Mouse (Mus musculus) C2C12 (cell line): ENCODE measurements at regions not wholly inside any gene's neighbourhood (a gene's known extent, or its start where the extent isn't known, plus 50 kb on each side); places are given as distances from the start of the nearest gene placed in this dataset.

Experiments used
- H3K27me3 ChIP-seq: one replicate; pipeline ENCODE4 v1.6.1; 2011; ENCODE audit not compliant: control insufficient read depth, insufficient read depth, insufficient read length
- H3K36me3 ChIP-seq: one replicate; pipeline ENCODE4 v1.6.1; 2011; ENCODE audit not compliant: control insufficient read depth, insufficient read depth
- H3K4me3 ChIP-seq: one replicate; pipeline ENCODE4 v1.5.1; 2011; ENCODE audit warnings: mild to moderate bottlenecking, control low read depth; ENCODE audit not compliant: poor library complexity, insufficient read depth, severe bottlenecking
- H3K79me2 ChIP-seq: one replicate; pipeline ENCODE4 v1.6.1; 2011; ENCODE audit not compliant: control insufficient read depth, insufficient read depth
- H3K79me3 ChIP-seq: one replicate; pipeline ENCODE4 v1.6.1; 2011; ENCODE audit warnings: low read depth, control low read depth
- H3ac ChIP-seq: one replicate; pipeline ENCODE3; 2011; ENCODE audit warnings: low read depth; ENCODE audit not compliant: control insufficient read depth, insufficient read length
- CEBPB ChIP-seq: IDR thresholded peaks from one replicate; pipeline ENCODE4 v1.6.1; 2011; ENCODE audit warnings: low read depth, mild to moderate bottlenecking, control low read depth, moderate library complexity
- CTCF ChIP-seq: IDR thresholded peaks from one replicate; pipeline ENCODE4 v1.5.1; 2011; ENCODE audit not compliant: control insufficient read depth, insufficient read depth, insufficient read length
- FOSL1 ChIP-seq: IDR thresholded peaks from one replicate; pipeline ENCODE4 v1.8.0; 2011; ENCODE audit warnings: mild to moderate bottlenecking, low read length; ENCODE audit not compliant: poor library complexity, insufficient read depth, severe bottlenecking
- MAX ChIP-seq: IDR thresholded peaks from one replicate; pipeline ENCODE4 v1.6.1; 2011; ENCODE audit warnings: mild to moderate bottlenecking, control low read depth
- MYOD1 ChIP-seq: IDR thresholded peaks from one replicate; pipeline ENCODE4 v1.6.1; 2011; ENCODE audit warnings: low read depth; ENCODE audit not compliant: control insufficient read depth, insufficient read length
- MYOG ChIP-seq: IDR thresholded peaks from one replicate; pipeline ENCODE4 v1.6.1; 2011; ENCODE audit not compliant: control insufficient read depth, insufficient read length; ENCODE audit errors: extremely low read depth
- USF1 ChIP-seq: IDR thresholded peaks from one replicate; pipeline ENCODE4 v1.6.1; 2011; ENCODE audit warnings: low read depth, mild to moderate bottlenecking, control low read depth, moderate library complexity

DNA sequence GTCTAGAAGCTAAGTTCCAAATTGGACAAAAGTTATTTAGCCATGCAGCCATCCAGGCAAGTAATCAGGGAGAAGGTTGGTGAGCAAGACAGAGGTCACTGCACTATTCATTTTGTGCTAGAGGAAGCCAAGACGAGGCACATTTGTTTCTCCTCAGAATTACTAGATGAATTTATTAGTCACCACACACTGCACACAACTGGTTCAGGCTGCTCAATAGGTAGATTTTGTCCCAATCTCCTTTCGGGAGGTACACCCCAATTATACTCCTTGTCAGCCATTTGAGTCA, 67.1 kb upstream of the Pam start:
- H3K36me3 ChIP-seq = no peaks in the 10 kb centered on the region
- TF ChIP-seq USF1 = no peak
- TF ChIP-seq MAX = no peak
- no peaks in the 10 kb centered on the region for H3K79me2 ChIP-seq
- H3K79me3 ChIP-seq = no peaks in the 10 kb centered on the region
- H3ac ChIP-seq = no peak overlapping the region
- H3K27me3 ChIP-seq = no peaks in the 10 kb centered on the region
- no peak overlapping the region for H3K4me3 ChIP-seq

DNA sequence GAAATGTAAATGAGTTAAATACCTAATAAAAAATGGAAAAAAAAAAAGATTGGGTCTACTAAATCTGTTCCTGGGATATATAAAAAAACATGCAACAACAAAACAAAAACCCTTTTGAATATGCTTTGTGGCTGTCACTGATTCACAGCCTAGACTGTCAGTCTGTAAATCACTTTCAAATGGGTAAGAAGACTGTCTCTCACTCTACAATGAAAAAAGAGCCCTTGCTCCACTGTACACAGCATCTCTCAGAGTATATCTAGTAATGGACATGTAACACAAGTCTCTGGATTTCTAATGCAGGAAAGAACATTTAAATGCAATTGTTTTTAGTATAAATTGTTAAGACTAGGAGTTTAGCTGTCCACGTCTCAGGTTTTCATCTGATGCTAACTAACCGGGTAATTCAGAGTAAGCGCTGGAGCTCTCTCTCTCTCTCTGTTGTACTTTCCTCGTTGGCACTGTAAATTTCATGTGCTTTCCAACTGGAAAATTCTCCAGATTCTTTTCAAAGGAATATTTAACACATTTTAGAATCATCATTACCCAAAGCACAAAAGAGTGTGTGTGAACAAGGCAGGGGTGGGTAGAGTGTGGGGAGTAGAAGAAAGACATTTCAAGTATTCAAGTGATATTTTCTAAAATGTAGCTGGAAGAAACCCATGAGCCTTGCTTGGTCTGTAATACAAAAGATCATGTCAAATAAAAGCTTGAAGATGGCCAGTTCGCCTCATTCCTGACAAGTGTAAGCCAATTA, 66.6 kb upstream of the Pam start:
- no peak for TF ChIP-seq USF1
- no peak for TF ChIP-seq MAX
- no peak for TF ChIP-seq CEBPB
- TF ChIP-seq FOSL1 = no peak
- TF ChIP-seq CTCF = no peak
- no peak for TF ChIP-seq MYOD1
- TF ChIP-seq MYOG = no peak
- H3K4me3 ChIP-seq = no peak overlapping the region
- no peak overlapping the region for H3ac ChIP-seq
- H3K36me3 ChIP-seq = no peaks in the 10 kb centered on the region
- H3K79me2 ChIP-seq = no peaks in the 10 kb centered on the region
- H3K79me3 ChIP-seq = no peaks in the 10 kb centered on the region
- H3K27me3 ChIP-seq = no peaks in the 10 kb centered on the region

DNA sequence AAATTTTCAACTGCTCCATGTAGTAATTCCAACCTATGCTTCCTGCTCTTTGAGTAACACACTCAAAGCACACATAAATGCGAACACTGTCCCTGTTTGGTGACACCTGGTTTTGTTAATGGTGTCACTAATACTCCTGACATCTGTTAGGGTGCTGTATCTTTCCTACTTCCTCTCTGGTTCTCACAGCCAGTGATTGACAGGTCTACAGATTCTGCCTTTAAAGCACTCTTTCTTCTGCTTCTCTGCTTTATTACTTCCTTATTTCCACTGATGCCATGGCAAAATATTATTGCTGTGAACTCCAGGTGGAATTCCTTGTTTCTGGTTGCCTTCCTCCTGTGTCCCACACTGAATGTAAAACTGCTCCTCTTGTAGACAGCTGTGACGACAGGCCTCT, 63.5 kb upstream of the Pam start:
- H3K79me2 ChIP-seq = no peaks in the 10 kb centered on the region
- H3K27me3 ChIP-seq = no peaks in the 10 kb centered on the region
- H3K79me3 ChIP-seq = no peaks in the 10 kb centered on the region
- no peaks in the 10 kb centered on the region for H3K36me3 ChIP-seq
- TF ChIP-seq CEBPB (no peak), MYOG (no peak), USF1 (no peak), MAX (no peak), FOSL1 (no peak), MYOD1 (no peak), CTCF (no peak)
- no peak overlapping the region for H3ac ChIP-seq
- no peak overlapping the region for H3K4me3 ChIP-seq

DNA sequence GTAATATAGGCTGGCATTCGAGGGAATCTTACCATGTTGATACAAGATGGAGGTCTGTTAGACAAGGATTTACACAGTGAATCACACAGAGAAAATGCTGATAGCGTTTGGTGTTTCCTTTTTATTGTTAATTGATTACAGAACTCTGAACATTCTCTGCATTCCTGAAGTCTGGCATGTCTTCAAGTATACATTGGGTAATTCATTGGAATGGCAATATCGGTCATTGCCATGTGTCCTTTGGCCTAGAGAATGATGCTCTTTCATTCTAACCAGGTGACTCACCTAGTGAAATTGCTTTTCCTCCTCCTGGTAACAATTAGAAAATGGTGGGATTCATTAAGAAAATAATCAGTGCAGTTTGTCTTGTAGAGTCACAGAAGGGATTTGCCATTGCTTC, 51.9 kb upstream of the Pam start:
- no peaks in the 10 kb centered on the region for H3K36me3 ChIP-seq
- no peaks in the 10 kb centered on the region for H3K27me3 ChIP-seq
- no peak overlapping the region for H3K4me3 ChIP-seq
- TF ChIP-seq MYOD1 = no peak
- no peak for TF ChIP-seq FOSL1
- TF ChIP-seq MYOG = no peak
- TF ChIP-seq MAX = no peak
- TF ChIP-seq CTCF = no peak
- no peak for TF ChIP-seq CEBPB
- H3ac ChIP-seq = no peak overlapping the region
- H3K79me3 ChIP-seq = no peaks in the 10 kb centered on the region
- H3K79me2 ChIP-seq = no peaks in the 10 kb centered on the region
